Mouse (Mus musculus) CH12.LX (cell line): ENCODE data around the gene Gys2. TPM values are rescaled to one million over a fixed set of nuclear protein-coding genes. Genes with fewer than 3 reads are reported as not detected.

Source experiments
- DNase-seq: peaks from one replicate; pipeline ENCODE4 v3.0.0-alpha.2; 2013; ENCODE audit errors: extremely low read depth
- H3K27ac ChIP-seq: 2 replicates; pipeline ENCODE4 v1.5.1; 2012; ENCODE audit warnings: low read depth, mild to moderate bottlenecking, control low read depth, moderate library complexity; ENCODE audit not compliant: insufficient read depth
- H3K27me3 ChIP-seq: replicated peaks from 2 replicates; pipeline ENCODE3; 2012; ENCODE audit warnings: inconsistent platforms
- H3K36me3 ChIP-seq, 2 experiments: replicated peaks in 1 of 2; 2 replicates each; pipeline versions ENCODE3 to v1.6.1; 2012; ENCODE audit warnings: inconsistent platforms in 1 of 2, low read length in 1 of 2, mild to moderate bottlenecking in 1 of 2, mixed read lengths in 1 of 2, moderate library complexity in 1 of 2; ENCODE audit not compliant: control insufficient read depth in 1 of 2, insufficient read depth in 1 of 2
- H3K4me1 ChIP-seq, 2 experiments: 2 replicates each; pipeline ENCODE4 v1.6.1; 2012; ENCODE audit warnings: inconsistent platforms in 1 of 2, moderate library complexity in 1 of 2; ENCODE audit not compliant: insufficient read depth in 2 of 2, control insufficient read depth in 1 of 2
- H3K4me2 ChIP-seq: 2 replicates; pipeline ENCODE4 v1.6.1; 2012; ENCODE audit warnings: low read depth, mild to moderate bottlenecking, control low read depth; ENCODE audit not compliant: poor library complexity, insufficient read depth, severe bottlenecking
- H3K4me3 ChIP-seq, 3 experiments: fragments of 150-350 bp in 1 of 3; sonication (generic) in 1 of 3; replicated peaks in 1 of 3; 2 replicates each; pipeline versions ENCODE3 to v1.5.1; 2011 to 2012; ENCODE audit warnings: low read depth in 2 of 3, low read length in 2 of 3, mild to moderate bottlenecking in 2 of 3, moderate library complexity in 2 of 3, control low read depth in 1 of 3, improper control_type of control experiment in 1 of 3, inconsistent platforms in 1 of 3, mixed read lengths in 1 of 3; ENCODE audit not compliant: poor library complexity in 1 of 3
- H3K79me2 ChIP-seq: replicated peaks from 2 replicates; pipeline ENCODE4 v1.6.1; 2012; ENCODE audit warnings: mild to moderate bottlenecking, moderate library complexity; ENCODE audit not compliant: control insufficient read depth, poor library complexity, insufficient read depth, severe bottlenecking; ENCODE audit errors: extremely low read depth
- H3K9ac ChIP-seq: 2 replicates; pipeline ENCODE4 v1.6.1; 2012; ENCODE audit warnings: low read depth, mild to moderate bottlenecking, control low read depth, moderate library complexity; ENCODE audit not compliant: insufficient read depth
- H3K9me3 ChIP-seq: replicated peaks from 2 replicates; pipeline ENCODE3; 2012; ENCODE audit warnings: low read length, inconsistent platforms, mixed read lengths
- BHLHE40 ChIP-seq: IDR thresholded peaks from 2 replicates; pipeline ENCODE4 v1.6.1; 2011; ENCODE audit warnings: mild to moderate bottlenecking, low read depth, low read length, improper control_type of control experiment
- CHD1 ChIP-seq: IDR thresholded peaks from 2 replicates; pipeline ENCODE4 v1.6.1; 2012; ENCODE audit warnings: low read depth, low read length, improper control_type of control experiment, inconsistent platforms
- CHD2 ChIP-seq: IDR thresholded peaks from 2 replicates; pipeline ENCODE4 v1.6.1; 2011; ENCODE audit warnings: low read length, improper control_type of control experiment
- CTCF ChIP-seq, 2 experiments: IDR thresholded peaks in 1 of 2; conservative IDR thresholded peaks in 1 of 2; 2 replicates each; pipeline ENCODE4 v1.5.1; 2011 to 2012; ENCODE audit warnings: low read depth in 2 of 2, low read length in 2 of 2, improper control_type of control experiment in 1 of 2, inconsistent platforms in 1 of 2, mild to moderate bottlenecking in 1 of 2, moderate library complexity in 1 of 2
- E2F4 ChIP-seq: IDR thresholded peaks from 2 replicates; pipeline ENCODE4 v1.6.1; 2011; ENCODE audit warnings: low read depth, low read length, improper control_type of control experiment; ENCODE audit not compliant: insufficient replicate concordance
- ELF1 ChIP-seq: IDR thresholded peaks from 2 replicates; pipeline ENCODE4 v1.6.1; 2014; ENCODE audit warnings: low read depth, mild to moderate bottlenecking, inconsistent platforms, low read length, improper control_type of control experiment
- EP300 ChIP-seq: IDR thresholded peaks from 2 replicates; pipeline ENCODE4 v1.6.1; 2011; ENCODE audit warnings: low read length, improper control_type of control experiment
- ETS1 ChIP-seq: conservative IDR thresholded peaks from 2 replicates; pipeline ENCODE4 v1.6.1; 2012; ENCODE audit warnings: low read depth, mild to moderate bottlenecking, inconsistent platforms, low read length, improper control_type of control experiment, moderate library complexity
- IRF4 ChIP-seq: IDR thresholded peaks from 2 replicates; pipeline ENCODE4 v1.6.1; 2014; ENCODE audit warnings: low read depth, mild to moderate bottlenecking, inconsistent platforms, low read length, improper control_type of control experiment
- KAT2A ChIP-seq: IDR thresholded peaks from 2 replicates; pipeline ENCODE4 v1.6.1; 2012; ENCODE audit warnings: low read length, improper control_type of control experiment, inconsistent platforms; ENCODE audit not compliant: insufficient replicate concordance
- MAFK ChIP-seq: IDR thresholded peaks from 2 replicates; pipeline ENCODE4 v1.6.1; 2011; ENCODE audit warnings: low read length, improper control_type of control experiment; ENCODE audit not compliant: insufficient replicate concordance
- MAX ChIP-seq: IDR thresholded peaks from 2 replicates; pipeline ENCODE4 v1.6.1; 2011; ENCODE audit warnings: low read length, improper control_type of control experiment
- MAZ ChIP-seq: IDR thresholded peaks from 2 replicates; pipeline ENCODE4 v1.6.1; 2012; ENCODE audit warnings: low read depth, mild to moderate bottlenecking, inconsistent platforms, low read length, improper control_type of control experiment, moderate library complexity
- MEF2A ChIP-seq: IDR thresholded peaks from 2 replicates; pipeline ENCODE4 v1.6.1; 2014; ENCODE audit warnings: low read depth, mild to moderate bottlenecking, inconsistent platforms, low read length, improper control_type of control experiment, borderline replicate concordance
- MYC ChIP-seq: IDR thresholded peaks from 2 replicates; pipeline ENCODE4 v1.6.1; 2011; ENCODE audit warnings: low read depth, mild to moderate bottlenecking, improper control_type of control experiment, low read length
- NELFE ChIP-seq: IDR thresholded peaks from 2 replicates; pipeline ENCODE4 v1.6.1; 2011; ENCODE audit warnings: low read depth, low read length, improper control_type of control experiment
- NRF1 ChIP-seq: IDR thresholded peaks from 2 replicates; pipeline ENCODE4 v1.6.1; 2014; ENCODE audit warnings: low read depth, mild to moderate bottlenecking, inconsistent platforms, low read length, improper control_type of control experiment, moderate library complexity
- PAX5 ChIP-seq: IDR thresholded peaks from 2 replicates; pipeline ENCODE4 v1.6.1; 2012; ENCODE audit warnings: low read length, inconsistent platforms, mixed read lengths
- POLR2AphosphoS2 ChIP-seq: IDR thresholded peaks from 2 replicates; pipeline ENCODE4 v1.6.1; 2011; ENCODE audit warnings: low read depth, low read length, improper control_type of control experiment
- UBTF ChIP-seq: IDR thresholded peaks from 2 replicates; pipeline ENCODE4 v1.6.1; 2012; ENCODE audit warnings: low read depth, mild to moderate bottlenecking, inconsistent platforms, low read length, improper control_type of control experiment, moderate library complexity
- ZC3H11A ChIP-seq: IDR thresholded peaks from 2 replicates; pipeline ENCODE4 v1.6.1; 2012; ENCODE audit warnings: low read depth, mild to moderate bottlenecking, inconsistent platforms, low read length, improper control_type of control experiment
- ZKSCAN1 ChIP-seq: IDR thresholded peaks from 2 replicates; pipeline ENCODE4 v1.6.1; 2012; ENCODE audit warnings: low read depth, inconsistent platforms, low read length, improper control_type of control experiment, borderline replicate concordance
- ZMIZ1 ChIP-seq: IDR thresholded peaks from 2 replicates; pipeline ENCODE4 v1.6.1; 2012; ENCODE audit warnings: low read depth, mild to moderate bottlenecking, inconsistent platforms, low read length, improper control_type of control experiment
- dilution Hi-C: fragments of 300-500 bp; cut with MboI; formaldehyde crosslinking; loops from 2 replicates; pipeline ENCODE4 v1.14.3; 2020; ENCODE audit warnings: low sequenced_read_pairs; ENCODE audit not compliant: extremely low pct_unique_long_range_greater_than_20kb, extremely low pct_ligation_motif_present
- in situ Hi-C: fragments of 300-500 bp; cut with MboI; formaldehyde crosslinking; loops from 3 replicates; pipeline ENCODE4 v1.14.3; 2019; ENCODE audit warnings: low sequenced_read_pairs, low pct_ligation_motif_present, low pct_unique_long_range_greater_than_20kb, mixed read lengths
- polyA plus RNA-seq: library from polyadenylated mRNA; unstranded; fragments of >175 nt; gene quantifications from 2 replicates; pipeline ENCODE4 v1.2.1, GENCODE M21; 2012; ENCODE audit warnings: low read depth; ENCODE audit not compliant: insufficient read length
- total RNA-seq, 2 experiments: library from RNA; depleted of rRNA; stranded (reverse); fragments of 300-350 nt in 1 of 2; fragments of >200 nt in 1 of 2; gene quantifications; 2 replicates each; pipeline ENCODE4 v1.2.3; 2012 to 2014

Gys2 gene
- total and polyA plus RNA-seq, 3 experiments = not detected

- no peak overlapping the region for H3K4me2 ChIP-seq
- no peaks in the 10 kb centered on the region for H3K9me3 ChIP-seq
- in situ Hi-C loops (loop anchor here (25.0 kb wide), 2 partner anchors 171 to 1021 kb away; partner anchors contain the start of gene Pyroxd1), dilution Hi-C loops (no loop called here)
- H3K9ac ChIP-seq = no peak overlapping the region
- H3K36me3 ChIP-seq = no peaks in the 10 kb centered on the region
- no peaks in the 10 kb centered on the region for H3K27me3 ChIP-seq
- H3K4me3 ChIP-seq = no peak overlapping the region
- H3K27ac ChIP-seq = no peak overlapping the region
- H3K79me2 ChIP-seq = no peaks in the 10 kb centered on the region
- H3K4me1 ChIP-seq = peaks cover 0 to 15% of the 10 kb centered on the region in 2 experiments; a peak in 2 of 4 replicates
- DNase-seq = no peak
- no peak for TF ChIP-seq POLR2AphosphoS2
- no peak for TF ChIP-seq KAT2A
- TF ChIP-seq MEF2A = no peak
- no peak for TF ChIP-seq MAZ
- no peak for TF ChIP-seq NELFE
- no peak for TF ChIP-seq BHLHE40
- no peak for TF ChIP-seq ZKSCAN1
- no peak for TF ChIP-seq EP300
- TF ChIP-seq CHD1 = no peak
- TF ChIP-seq ZMIZ1 = no peak
- TF ChIP-seq ELF1 = no peak
- no peak for TF ChIP-seq ETS1
Observed at GRCm38 (mm10) chr6:142508663-142509062, 35.8 kb upstream of the Gys2 start.

- DNase-seq = no peak
- H3K4me3 ChIP-seq = no peak within 1 kb of the TSS
- H3K27me3 ChIP-seq = no peaks in the 10 kb centered on the region
Observed at GRCm38 (mm10) chr6:142507785-142508162, 34.9 kb upstream of the Gys2 start, which contains the start of gene Ldhb. Gene Ldhb, minus strand, starts transcription at chr6:142507957.

More at GRCm38 (mm10) chr6:142507785-142508162, 34.9 kb upstream of the Gys2 start, which contains the start of gene Ldhb:
- no peak within 1 kb of the TSS for H3K4me2 ChIP-seq
- in situ Hi-C loops (loop anchor here (25.0 kb wide), 2 partner anchors 170 to 1020 kb away; partner anchors contain the start of gene Pyroxd1), dilution Hi-C loops (no loop called here)
- no peaks in the 10 kb centered on the region for H3K9me3 ChIP-seq
- TF ChIP-seq NRF1 (no peak), ETS1 (no peak), ZMIZ1 (no peak), E2F4 (no peak), PAX5 (no peak), CTCF (conservative IDR thresholded peaks at IDR 0.05 in 1 of 2, IDR thresholded peaks at IDR 0.05 in 1 of 2; ENCODE audit: low read depth in 2 of 2, low read length in 2 of 2) (no peak), ZC3H11A (no peak), MAZ (no peak), MYC (no peak), MAX (no peak), MAFK (no peak), IRF4 (no peak), CHD2 (no peak), BHLHE40 (no peak), UBTF (no peak)
- H3K79me2 ChIP-seq = no peaks in the 10 kb centered on the region
- H3K9ac ChIP-seq = no peak within 1 kb of the TSS
- H3K36me3 ChIP-seq = no peaks in the 10 kb centered on the region
- H3K4me1 ChIP-seq = peaks cover 0 to 15% of the 10 kb centered on the region in 2 experiments; a peak in 2 of 4 replicates
- no peak within 1 kb of the TSS for H3K27ac ChIP-seq
